Mouse (Mus musculus) cerebellum, postnatal 4 days (tissue): ENCODE data around the gene Macrod2.

Source experiments
- DNase-seq, 2 experiments: peaks; one replicate each; pipeline ENCODE4 v3.0.0; 2022; ENCODE audit warnings: low spot score in 2 of 2, mixed read lengths in 1 of 2

The Macrod2 gene

DNA sequence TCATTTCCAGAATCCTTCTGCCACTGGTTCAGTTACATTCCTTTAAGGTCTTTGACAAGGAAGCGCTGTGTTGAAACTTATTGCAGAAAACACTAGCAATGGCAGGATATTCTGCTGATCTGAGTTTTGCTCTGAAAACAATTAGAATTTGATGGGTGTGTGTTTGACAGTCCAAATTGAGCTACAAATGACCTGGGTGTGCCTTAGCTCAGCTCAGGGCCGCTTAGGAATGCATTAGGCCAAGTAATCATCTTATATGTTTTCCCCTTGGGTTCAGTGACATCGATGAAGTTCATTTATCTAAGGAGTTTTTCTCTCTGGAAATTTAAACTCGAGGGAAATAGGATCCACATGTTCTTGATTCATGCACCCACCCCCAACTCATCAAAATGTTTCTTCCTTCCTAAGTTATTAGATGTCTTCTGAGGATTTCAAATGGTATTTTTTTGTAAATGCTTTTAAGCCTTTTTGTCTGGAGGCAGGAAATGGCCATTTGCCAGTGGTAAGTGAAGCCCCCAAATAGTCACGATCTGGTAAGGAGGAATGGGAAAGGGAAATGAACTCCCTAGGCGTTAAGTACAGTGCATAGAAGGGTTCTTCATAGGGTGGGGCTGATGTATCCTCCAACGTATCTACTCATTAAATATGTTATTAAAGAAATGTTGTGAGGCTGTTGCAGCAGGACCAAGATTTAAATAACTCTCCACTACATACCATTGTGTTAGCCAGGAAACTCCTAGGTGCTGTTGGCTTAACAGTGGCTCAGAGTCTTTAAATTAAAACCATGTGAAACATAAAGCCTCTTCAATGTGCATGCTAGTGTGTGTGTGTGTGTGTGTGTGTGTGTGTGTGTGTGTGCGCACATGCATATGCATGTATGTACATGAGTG, 1430.7 kb downstream of the Macrod2 start:
- DNase-seq: no peak

DNA sequence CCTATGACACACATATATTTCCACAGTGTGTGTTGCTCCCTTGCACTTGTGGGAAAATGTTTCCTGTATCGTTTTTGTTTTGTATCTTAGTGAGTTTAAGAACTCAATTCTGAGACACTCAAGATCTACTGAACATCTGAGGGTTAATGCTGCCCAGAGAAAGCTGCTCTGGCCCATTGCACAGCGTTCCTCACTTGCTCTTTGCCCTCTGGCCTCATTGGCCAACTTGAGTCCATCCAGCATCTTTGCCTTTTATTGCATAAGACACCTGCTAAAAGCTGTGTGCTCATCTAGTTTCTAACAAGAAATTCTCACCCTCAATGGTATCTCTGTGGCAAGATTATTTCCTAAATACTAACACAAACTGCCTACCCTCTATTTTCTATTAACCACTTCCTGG, 1435.4 kb downstream of the Macrod2 start:
- no peak for DNase-seq

DNA sequence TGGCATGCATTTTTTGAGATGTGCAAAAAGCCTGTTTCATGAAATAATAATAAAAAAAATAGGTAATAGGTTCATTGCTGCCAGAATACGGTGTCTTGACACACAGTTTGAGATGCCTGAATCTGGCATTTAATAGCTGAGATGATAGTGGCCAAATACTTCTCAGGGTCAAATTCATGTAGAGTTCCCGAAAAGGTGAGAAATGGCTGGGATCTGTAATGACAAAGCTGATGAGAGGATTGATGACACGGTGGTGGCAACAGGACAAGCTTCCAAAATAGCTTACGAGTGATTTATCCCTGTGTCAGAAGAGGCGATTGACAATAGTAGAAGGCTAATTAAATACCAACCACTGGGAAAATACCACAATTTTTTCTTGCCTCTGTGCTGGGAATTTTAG, 1436.4 kb downstream of the Macrod2 start:
- no peak for DNase-seq

DNA sequence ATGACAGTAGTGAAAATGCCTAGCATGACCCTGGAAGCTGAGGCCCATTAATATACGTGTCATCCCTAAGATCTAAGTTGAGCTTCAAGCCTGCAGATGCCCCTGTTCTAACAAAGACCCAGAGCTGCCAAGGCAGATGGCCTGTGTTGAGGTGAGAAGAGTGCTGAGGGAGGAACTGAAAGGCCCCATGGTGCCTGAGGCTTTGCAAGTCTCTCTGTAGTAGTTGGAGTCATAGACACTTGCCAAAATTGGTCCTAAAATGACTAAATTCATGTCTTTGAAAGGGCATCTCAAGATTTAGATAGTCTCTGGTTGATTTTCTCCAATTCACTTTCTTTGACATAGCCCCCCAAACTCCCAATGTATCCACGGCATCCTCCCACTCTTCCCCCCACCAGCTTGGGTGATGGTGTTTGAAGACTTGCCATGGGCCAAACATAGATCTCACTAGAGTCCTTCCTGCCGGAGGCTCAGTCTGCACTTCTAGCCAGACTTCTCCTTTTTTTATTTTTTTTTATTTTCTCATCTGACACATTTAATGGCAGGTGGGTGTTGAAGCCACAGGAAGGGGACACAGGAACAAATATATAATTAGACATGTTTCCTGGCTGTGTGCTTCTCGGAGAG, 1439.2 kb downstream of the Macrod2 start:
- DNase-seq: no peak

DNA sequence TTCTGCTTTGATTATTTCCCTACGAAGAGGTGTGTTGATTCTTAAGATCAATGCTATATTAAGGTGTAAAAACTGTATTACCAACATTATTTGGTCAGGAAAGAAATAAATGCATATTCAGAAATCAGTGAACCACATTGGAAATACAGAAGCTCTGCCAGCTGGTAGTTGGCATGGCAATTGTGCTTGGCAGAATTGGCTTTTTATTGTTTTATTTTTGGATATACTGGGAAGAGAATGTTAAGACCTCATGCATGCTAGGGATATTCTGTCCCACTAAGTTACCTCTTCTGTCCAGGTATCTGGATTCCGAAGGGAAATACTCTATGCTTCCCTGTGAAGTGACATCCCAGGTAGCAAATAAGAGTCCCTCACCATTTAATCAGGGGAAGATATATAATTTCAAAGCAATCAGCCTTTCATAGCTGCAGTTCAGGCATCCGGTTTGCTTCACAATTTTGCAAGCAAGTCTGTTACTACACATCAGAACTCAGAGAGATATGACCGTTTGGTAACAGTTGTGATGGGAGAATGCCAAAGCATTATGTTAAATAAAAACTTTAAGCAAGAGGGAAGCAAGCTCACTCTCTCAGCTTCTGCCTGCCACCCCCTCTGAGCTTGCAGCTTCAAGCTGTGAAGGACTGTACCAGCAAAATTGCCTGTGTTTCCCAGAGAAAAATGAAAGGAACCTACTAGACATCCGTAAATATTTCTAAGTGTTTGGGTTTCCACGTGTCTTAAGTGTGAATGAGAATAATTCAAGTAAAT, 1449.5 kb downstream of the Macrod2 start:
- no peak for DNase-seq

DNA sequence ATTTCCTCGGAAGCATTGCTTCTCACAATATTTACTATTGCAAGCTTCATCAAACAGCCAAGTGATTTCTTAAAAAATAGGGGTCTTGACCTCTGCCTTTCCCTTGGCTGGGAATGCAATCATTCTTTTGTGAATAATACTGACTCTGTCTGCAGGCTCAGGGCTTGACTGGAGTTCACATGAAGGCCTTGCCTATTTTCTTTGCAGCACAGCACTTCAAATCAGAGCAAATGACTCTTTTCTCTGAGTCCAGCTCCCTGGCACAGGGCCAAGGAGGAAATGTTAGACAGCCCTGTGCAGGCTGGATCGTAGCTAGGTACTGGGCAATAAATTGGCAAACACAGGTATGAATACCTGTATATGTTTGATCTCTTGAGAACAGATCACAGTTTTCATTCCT, 1464.1 kb downstream of the Macrod2 start:
- DNase-seq: no peak

DNA sequence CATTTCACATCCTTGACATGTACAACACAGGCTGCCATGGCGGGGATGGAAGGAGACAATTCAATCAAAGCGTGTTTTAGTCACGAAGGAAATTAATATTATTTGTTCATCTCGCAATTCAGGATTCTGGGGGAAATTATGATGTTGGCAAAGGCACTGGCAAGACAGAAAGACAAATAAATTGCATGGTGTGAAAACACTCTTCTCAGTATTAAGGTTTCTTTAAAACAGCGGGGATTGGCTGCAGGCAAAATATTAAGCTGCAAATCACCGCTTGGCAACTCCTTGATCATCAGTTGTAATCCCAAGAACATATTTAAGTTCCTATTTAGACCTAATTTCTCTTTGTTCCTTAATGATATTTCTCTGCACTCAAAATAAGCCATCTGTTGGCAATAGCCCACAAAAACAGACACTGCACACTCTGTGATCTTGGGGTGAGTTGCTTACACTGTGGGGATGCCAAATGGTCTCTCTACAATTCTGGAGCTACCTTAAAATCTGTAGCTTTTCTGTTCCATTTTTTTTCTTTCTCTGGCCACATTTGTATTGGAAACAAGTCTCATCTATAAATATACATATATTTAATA, 1466.7 kb downstream of the Macrod2 start:
- DNase-seq: no peak

DNA sequence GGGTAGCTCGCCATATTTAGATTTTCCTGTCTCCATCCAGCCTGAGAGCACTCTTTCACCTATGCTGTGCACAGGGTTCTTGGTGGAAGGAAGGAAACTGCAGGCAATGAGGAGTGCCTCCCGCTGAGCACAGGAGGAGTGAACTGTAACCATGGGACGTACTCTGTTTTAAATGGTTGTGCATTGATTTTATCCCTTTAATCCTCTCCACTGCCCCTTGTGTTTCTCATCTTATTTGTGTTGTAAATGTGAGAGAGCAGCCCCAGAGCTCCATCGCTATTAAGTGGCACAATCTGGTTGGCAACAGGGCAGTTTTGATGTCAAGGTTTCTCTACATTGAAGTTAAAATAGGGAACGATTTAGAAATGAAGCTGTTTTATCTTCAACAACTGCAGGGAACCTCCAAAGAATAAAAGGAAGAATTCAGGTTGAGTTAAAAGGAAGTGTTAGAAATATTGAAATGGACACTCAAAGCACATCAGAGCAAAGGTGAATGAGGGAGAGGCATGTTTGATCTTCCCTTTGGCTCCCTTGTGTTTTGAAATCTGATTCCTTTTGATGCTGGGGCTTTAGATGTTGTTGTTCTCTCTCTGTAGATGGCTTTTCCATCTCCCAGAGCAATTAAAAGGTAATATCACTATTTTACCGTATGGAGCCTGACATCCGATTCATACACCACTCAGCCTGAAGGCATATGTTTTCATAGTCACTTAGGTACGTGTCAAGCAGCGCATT, 1467.6 kb downstream of the Macrod2 start:
- DNase-seq: no peak

DNA sequence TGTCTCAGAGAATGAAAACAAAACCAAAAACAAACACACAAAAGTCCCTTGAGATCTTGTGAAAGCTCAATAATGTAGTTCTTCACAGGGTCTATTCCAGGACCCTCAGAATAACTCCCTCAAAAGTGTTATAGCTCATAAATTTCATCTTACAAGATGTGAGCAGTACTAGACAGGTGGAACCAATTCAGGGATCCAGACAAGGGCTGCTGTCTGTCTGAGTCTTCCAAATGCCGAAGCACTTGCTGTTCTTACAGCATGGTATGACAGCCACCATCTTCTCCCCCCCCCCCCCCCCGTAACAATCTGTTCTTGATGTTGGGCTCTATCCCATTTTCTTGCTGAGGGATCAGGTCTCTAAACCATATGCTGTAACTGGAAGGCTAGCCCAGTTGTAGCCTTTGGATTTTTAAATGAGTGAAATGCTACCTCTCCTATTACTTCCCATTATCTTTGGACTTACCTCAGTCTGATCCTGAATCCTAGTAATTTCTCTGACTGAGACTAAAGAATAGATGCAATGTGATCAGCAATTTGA, 1468.6 kb downstream of the Macrod2 start:
- no peak for DNase-seq

DNA sequence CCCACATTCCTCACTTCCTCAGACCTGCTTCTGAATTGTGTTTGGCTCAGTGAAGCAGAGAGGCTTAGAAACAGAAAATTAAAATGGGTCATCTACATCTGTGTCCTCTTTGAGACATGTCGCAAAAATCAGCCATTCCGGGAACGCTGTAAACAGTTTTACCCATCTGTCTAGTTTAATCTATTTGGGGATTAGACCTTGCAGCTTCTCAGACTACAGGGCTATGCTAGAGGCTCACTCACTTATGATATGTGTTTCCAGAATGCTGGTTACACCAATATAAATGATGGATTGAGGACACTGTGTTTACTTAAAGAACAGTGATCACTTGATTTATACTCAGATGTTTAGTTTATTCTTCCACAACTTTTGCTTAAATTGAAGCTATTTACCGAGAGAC, 1475.8 kb downstream of the Macrod2 start:
- DNase-seq: no peak

DNA sequence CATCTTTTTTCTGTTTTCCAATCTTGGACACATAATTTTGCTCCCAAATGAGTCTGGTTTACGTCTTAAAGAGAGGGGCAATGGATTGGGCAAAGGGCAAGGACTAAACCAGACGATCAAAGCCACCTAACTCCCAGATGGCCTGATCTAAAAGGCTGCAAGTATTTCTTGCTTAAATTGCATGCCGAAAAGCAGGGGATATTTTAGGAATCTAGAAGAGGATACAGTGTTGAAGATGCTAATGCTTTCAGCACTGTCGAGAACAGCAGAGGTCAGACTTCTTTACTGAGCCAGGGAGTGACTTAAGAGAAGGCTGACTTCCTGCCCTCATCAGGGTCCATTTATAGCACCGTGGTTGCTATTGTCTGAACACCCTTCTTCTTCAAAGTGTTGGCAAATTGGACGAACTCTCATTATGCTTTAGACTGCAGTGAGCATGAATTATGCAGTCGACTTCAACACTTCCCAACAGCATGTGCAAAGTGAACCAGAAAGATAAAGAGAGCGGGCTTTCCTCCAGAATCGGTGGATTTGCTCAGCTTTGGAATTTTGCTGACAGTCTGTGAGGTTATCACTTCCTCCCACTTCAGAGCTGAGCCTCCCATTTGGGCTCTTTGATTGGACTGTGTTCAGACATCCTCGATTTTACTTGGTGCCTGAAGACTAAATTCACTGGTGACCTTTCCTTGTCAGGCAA, 1481.2 kb downstream of the Macrod2 start:
- no peak for DNase-seq

DNA sequence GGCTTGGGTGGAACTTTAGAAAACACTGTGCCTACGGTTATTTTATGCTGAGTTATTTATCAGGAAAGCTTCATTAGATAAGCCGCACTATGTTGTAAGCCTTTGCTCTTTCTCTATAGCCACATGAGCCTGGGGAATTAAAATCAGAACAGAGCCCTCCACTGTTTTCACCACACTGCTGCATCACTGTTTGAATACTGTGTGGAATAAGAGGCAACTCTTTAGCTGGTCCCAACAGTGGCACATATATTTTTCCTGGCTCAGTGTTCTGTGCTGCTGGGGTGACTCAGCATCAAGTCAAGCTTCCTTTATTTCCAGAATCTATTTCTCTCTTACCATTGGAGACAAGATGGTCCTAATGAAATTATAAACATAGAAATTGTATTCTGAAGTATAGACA, 1481.8 kb downstream of the Macrod2 start:
- no peak for DNase-seq

DNA sequence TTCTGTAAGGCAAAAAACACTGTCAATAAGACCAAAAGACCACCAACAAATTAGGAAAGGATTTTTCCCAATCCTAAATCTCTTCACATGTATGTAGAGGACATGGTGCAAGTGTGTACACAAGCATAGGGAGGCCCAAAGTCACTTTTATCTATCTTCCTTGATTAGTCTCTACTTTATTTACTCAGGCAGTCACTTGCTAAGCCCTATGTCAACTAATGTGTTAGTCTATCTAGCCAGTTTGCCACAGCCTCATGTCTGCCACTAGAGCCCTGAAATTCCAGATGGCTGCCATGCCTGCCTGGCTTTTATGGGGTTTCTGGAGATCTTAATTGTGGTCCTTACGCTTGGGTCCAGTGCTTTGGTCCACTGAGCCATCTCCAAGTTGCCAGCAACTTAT, 1483.4 kb downstream of the Macrod2 start:
- DNase-seq: no peak

DNA sequence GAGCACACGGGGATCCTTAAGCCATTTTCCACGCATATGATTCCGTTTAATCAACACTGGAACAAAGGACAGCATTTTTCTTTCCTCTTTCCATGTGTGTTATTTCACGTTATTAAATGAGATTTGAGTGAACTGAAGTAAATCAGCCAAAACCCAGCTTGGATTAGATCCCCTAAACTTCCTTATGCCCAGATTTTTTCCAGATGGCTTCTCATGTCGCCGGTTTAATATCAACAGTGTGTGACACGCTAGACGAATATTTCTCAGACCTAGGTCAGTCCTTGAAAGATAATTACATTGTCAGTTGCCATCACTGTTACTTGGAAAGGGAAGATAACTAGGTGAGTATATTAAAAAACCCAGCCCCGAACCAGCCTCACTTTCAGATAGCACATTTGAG, 1484.6 kb downstream of the Macrod2 start:
- DNase-seq: no peak

DNA sequence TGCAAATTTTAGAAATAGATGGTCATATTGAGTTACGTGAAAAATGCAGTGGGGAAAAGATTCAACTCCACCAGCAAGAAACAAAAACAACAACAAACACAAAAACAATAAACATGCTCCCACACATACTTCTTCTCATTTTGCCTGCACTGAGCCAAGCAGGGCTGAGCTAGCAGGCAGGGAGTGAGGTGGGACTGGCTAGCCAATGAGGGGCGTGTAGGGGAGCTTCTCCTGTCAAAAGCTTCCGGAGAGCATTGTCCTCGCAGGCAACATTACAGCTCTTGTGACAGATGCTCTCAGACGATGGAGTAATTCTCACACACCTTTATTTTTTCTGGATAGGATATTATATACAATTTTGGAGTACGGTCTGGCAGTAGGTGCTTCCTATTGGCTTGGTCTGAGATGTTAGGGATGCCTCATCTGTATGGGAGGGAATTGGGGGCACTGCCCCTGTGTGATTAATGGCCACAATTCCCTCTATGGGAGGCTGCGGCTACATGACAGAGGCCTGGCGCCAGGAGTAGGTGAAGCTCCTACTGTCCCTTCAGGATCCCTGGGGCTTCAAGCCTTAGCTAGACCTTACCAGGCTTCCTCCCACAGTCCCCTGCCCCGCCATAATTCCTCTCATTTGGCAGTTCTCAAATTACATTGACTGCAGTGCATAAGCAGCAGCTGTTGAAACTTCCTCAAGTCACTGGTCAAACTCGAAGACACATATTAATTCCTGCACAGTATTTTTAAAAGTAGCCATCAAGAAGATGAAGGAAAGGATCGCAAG, 1491.8 kb downstream of the Macrod2 start:
- DNase-seq: no peak

DNA sequence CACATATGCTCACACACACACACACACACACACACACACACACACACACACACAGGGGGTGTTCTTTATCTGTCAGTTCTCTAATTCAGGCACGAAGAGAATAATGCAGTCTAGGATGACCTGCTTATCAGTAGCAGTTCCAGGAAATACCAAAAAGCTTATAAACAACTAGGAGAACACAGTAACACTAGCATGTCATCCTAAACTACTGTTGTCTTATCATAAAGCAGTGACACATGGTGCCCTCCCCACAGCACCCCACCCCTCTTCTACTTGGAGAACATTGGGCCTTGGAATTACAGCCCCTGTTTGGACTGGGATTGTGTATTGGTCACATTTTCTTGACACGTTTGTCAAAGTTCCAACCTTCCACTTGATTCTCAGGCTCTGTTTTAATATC, 1494.4 kb downstream of the Macrod2 start:
- DNase-seq: no peak

DNA sequence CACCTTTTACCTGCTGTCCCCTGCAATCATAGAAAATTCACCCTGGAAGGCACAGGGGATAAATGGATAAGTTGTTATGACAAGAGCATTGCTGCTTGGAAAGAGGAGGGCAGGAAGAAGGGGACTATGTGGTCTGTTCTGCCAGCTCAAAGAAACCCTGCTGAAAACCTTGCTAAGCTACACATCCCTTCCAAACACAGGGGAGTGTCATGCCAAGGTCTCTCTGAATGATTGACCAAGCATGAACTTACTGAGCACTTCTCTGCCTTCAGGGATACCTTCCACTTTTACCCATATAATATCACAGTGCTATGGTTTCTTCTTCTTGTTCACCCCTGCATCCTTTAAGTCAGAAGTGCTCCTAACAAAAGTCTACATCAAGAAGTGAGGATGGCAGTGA, 1502.8 kb downstream of the Macrod2 start:
- DNase-seq: no peak

DNA sequence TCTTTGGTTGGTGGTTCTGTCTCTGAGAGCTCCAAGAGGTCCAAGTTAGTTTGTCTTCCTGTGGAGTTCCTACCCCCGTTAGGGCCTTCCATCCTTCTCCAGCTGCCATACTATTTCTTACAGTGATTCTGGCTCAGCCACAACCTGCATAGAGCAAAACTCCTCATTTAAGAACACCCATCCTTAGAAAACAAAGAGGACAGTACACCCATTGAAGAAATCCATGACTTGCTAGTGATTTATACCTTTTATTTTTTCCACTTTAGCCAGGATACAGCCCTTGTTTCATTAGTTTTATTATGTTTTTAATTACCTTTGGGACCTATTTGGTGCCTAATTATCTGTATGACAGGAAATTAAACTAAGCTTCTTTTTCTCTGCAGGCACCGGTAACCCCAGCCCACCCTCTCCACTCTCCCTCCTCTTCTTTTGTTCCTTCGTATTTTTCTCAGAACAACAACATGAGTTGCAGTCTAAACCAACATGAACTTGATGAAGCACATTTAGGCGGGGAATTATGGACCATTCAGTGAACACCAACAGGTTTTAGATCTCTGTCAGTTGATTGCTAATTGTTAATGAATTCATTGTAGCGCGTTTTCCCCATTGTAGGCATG, 1516.8 kb downstream of the Macrod2 start:
- no peak for DNase-seq

DNA sequence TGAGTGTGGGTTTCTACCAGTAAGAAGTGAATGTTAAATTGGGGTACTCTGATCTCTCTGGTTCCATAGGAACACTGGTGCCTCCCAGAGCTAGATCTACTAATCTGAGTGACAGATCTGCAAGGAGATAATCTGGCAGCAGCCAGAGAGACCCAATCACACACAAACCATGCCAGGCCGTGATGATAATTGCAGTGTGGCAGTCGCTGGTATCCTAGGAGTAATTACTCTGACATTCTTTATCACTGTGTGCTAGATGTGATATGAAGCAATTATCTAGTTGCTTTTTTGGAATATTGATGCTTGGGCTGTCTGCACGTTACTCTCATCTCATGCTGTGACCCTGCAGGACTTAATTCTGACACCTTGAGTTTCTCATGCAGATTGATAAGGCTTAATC, 1518.4 kb downstream of the Macrod2 start:
- no peak for DNase-seq
